Mouse (Mus musculus) gastrocnemius, adult 2 months (tissue): Measurements from ENCODE around the gene Prrx1. TPM values are rescaled to one million over a fixed set of nuclear protein-coding genes. Genes with fewer than 3 reads are reported as not detected.

Experiments
- DNase-seq: peaks from one replicate; pipeline ENCODE4 v3.0.0; 2022
- H3K27ac ChIP-seq: fragments of 200-600 bp; 2 replicates; pipeline ENCODE4 v1.8.1; 2022; ENCODE audit warnings: mild to moderate bottlenecking
- H3K4me3 ChIP-seq: fragments of 200-600 bp; 2 replicates; pipeline ENCODE4 v1.8.1; 2022; ENCODE audit warnings: mild to moderate bottlenecking, moderate library complexity
- CTCF ChIP-seq: fragments of 200-600 bp; IDR thresholded peaks from 2 replicates; pipeline ENCODE4 v1.8.1; 2022; ENCODE audit warnings: antibody characterized with exemption, mild to moderate bottlenecking, moderate library complexity
- intact Hi-C: fragments of 180-260 bp; cut with DNase I; formaldehyde crosslinking; loops from one replicate; pipeline ENCODE4 v1.15.1; 2025
- long read RNA-seq, 2 experiments: library from polyadenylated mRNA; stranded (forward); transcript quantifications; one replicate each; pipeline ENCODE4 v2.0.0; 2021
- total RNA-seq, 2 experiments: library from RNA; stranded (reverse); gene quantifications; 2 replicates each; pipeline ENCODE4 v1.2.3; 2021

Gene Prrx1
- total RNA-seq, result 10 to 100 TPM; 29.5 to 65.7 TPM
- long read RNA-seq, experiment 1, full-length matches to known transcripts, result 65 of 71 reads
- long read RNA-seq, experiment 1, partial matches to known transcripts, result 1 of 71 reads
- long read RNA-seq, experiment 1, other reads (novel, unspliced or antisense), result 5 of 71 reads
- long read RNA-seq, experiment 2, full-length matches to known transcripts, result 33 of 36 reads
- long read RNA-seq, experiment 2, partial matches to known transcripts, result 1 of 36 reads
- long read RNA-seq, experiment 2, other reads (novel, unspliced or antisense), result 2 of 36 reads

GRCm38 (mm10) chr1:163313101-163313773 is at the start of gene Prrx1:
TSS of gene Prrx1 (minus strand) at chr1:163313710.
- DNase-seq, result peak; percentile 43
- Histone ChIP-seq H3K4me3 (peak within 1 kb of the TSS; percentile 80), H3K27ac (peak within 1 kb of the TSS; percentile 99)
- intact Hi-C loops, result loop anchor here (2.0 to 10.0 kb wide), 5 partner anchors 24 to 392 kb away; partner anchors contain the start of gene Gorab
- TF ChIP-seq CTCF, result peak; percentile 33

- peak; percentile 54 for DNase-seq
- intact Hi-C loops, result no loop called here
- no peak for TF ChIP-seq CTCF
- H3K4me3 ChIP-seq, result peak overlapping the region; percentile 21; the same call in 1 of the 2 replicates
- H3K27ac ChIP-seq, result peak overlapping the region; percentile 64
Measured at GRCm38 (mm10) chr1:163362202-163362601, 48.7 kb upstream of the Prrx1 start.

GRCm38 (mm10) chr1:163361376-163361775 is 47.9 kb upstream of the Prrx1 start:
- intact Hi-C loops, result no loop called here
- no peak for TF ChIP-seq CTCF
- H3K4me3 ChIP-seq, result no peak overlapping the region

DNA sequence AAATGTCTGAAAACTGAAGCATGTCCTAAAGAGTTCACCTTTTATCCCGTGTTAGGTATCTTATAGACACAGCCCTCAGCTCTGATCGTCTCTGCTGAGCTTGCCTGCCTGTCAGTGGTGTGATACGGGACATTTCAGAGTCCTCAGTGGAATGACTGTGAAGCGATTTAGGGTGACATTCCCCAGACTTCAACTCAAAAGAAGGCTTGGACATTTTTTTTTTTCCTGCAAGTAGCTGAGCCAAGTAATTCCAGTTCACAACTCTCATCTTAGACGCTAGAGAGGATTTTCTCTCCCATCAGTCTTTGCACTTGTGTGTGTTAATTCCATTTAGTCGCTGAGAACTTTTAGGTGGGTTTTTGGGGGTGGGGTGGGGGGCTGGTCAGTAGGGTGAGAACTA is 47.3 kb upstream of the Prrx1 start:
- Histone ChIP-seq H3K4me3 (no peak overlapping the region), H3K27ac (no peak overlapping the region)
- no peak for DNase-seq
- TF ChIP-seq CTCF, result no peak
- intact Hi-C loops, result no loop called here

More at GRCm38 (mm10) chr1:163361376-163361775, 47.9 kb upstream of the Prrx1 start:
- DNase-seq, result no peak
- 0 out of 2 replicates have a peak overlapping the region, but pooled peaks have one; percentile 16 for H3K27ac ChIP-seq

- DNase-seq, result no peak
- no peak for TF ChIP-seq CTCF
- Histone ChIP-seq H3K27ac (no peak overlapping the region), H3K4me3 (no peak overlapping the region)
- intact Hi-C loops, result no loop called here
Measured at GRCm38 (mm10) chr1:163359521-163359920, 46.0 kb upstream of the Prrx1 start.

- H3K27ac ChIP-seq, result no peak overlapping the region
- no peak for DNase-seq
- intact Hi-C loops, result no loop called here
Measured at GRCm38 (mm10) chr1:163358165-163358564, 44.7 kb upstream of the Prrx1 start.

DNA sequence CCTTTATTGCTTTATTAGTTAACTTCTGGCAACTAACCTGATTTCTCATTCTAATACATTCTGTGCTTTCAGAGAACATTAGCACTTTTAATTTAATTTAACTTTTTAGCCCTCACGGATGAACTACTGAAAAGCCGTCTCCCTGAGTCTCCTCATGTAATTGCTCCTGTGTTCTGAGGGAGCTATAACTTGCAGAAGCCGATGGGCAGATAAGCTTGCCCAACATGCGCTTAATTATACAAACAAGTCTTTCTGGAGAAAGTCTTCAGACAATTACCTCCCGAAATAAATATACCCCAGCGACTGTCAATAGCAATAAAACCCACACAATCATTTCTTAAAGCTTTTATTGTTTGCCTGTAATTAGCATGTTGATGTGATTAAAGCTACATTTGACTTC is 44.2 kb upstream of the Prrx1 start:
- H3K4me3 ChIP-seq, result no peak overlapping the region
- DNase-seq, result no peak
- no peak for TF ChIP-seq CTCF
- no peak overlapping the region for H3K27ac ChIP-seq
- intact Hi-C loops, result no loop called here

More at GRCm38 (mm10) chr1:163358165-163358564, 44.7 kb upstream of the Prrx1 start:
- H3K4me3 ChIP-seq, result no peak overlapping the region
- no peak for TF ChIP-seq CTCF

GRCm38 (mm10) chr1:163356167-163356566 is 42.7 kb upstream of the Prrx1 start:
- DNase-seq, result no peak
- Histone ChIP-seq H3K4me3 (no peak overlapping the region), H3K27ac (no peak overlapping the region)
- intact Hi-C loops, result no loop called here
- TF ChIP-seq CTCF, result no peak

- TF ChIP-seq CTCF, result no peak
- intact Hi-C loops, result no loop called here
- DNase-seq, result no peak
- Histone ChIP-seq H3K4me3 (no peak overlapping the region), H3K27ac (no peak overlapping the region)
Measured at GRCm38 (mm10) chr1:163355626-163356156, 42.2 kb upstream of the Prrx1 start.

DNA sequence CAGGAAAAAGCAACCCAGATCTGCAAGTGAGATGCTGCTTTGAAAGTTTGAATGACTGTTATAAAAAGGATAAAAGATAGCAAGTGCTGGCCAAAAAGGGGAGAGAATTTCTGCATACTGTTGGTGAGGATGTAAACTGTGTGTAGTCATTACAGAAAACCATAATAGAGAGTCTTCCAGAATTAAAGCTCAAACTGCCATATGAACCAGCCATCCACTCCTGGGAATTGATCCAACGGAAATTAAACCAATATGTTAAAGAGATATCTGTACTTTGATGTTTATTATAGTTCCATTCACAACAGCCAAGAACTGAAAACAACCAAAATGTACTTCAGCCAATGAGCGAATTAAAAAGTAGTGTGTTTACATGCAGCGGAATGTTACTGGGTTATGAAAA is 37.5 kb upstream of the Prrx1 start:
- Histone ChIP-seq H3K27ac (no peak overlapping the region), H3K4me3 (no peak overlapping the region)
- DNase-seq, result no peak
- intact Hi-C loops, result no loop called here
- no peak for TF ChIP-seq CTCF

DNA sequence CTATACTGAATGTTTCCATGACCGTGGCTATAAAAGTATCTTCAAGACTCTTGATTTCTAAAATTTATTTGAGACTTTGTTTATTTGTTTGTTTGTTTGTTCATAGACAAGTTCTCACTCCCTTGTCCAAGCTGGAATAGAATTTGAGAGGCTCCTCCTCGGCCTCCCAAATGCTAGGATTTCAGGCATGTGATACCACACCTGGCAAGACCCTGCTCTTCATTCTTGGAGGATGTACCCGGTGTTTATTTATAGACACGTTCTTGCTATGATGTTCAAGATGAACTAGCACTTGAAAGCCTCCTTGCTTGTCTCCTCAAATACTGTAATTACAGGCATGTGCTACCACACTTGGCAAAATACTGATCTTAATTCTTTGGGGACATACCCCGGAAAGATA is 32.0 kb upstream of the Prrx1 start:
- intact Hi-C loops, result no loop called here
- H3K27ac ChIP-seq, result peak overlapping the region; percentile 69
- peak; percentile 48 for DNase-seq
- no peak for TF ChIP-seq CTCF
- H3K4me3 ChIP-seq, result no peak overlapping the region

DNA sequence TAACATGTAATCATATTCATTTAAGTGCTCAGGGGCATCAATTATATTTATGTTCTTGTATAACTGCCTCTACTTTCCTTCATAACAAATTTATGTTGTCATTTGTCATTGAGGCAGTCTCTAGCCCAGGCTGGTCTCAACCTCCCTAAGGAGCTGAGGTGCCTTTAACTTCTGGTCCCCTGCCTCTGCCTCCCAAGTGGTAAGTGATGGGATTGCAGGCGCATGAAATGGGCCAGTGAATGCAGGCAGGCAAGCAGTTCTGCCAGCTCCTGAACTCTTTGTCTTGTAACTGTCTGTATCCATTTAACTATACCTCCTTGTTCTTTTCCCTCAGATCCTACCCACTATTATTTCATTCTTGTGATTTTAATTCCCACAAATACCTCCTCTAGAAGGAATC is 31.4 kb upstream of the Prrx1 start:
- peak; percentile 42 for TF ChIP-seq CTCF
- Histone ChIP-seq H3K4me3 (no peak overlapping the region), H3K27ac (peak overlapping the region; percentile 69)
- intact Hi-C loops, result no loop called here
- DNase-seq, result peak; percentile 31

DNA sequence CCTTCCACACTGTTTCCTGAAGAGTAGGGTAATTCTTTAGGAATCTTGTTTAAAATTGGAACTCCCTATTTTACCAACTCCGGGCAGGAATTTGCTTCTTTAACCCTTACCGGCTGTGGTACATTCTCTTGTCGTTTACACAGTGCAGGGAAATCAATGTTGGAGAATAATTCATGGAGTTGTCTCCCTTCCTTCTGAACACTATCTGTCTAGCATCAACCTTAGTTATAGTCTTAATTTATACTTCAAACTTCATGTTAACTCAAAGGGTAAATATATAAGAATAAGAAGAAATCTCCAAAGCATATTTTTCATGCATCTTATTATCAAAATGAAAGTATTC is 25.7 kb upstream of the Prrx1 start:
- Histone ChIP-seq H3K27ac (peak overlapping the region; percentile 89), H3K4me3 (peak overlapping the region; percentile 42)
- DNase-seq, result no peak
- TF ChIP-seq CTCF, result no peak
- intact Hi-C loops, result no loop called here
